Mouse (Mus musculus) Patski (cell line): ENCODE measurements around the gene Pdss1. TPM values are rescaled to one million over a fixed set of nuclear protein-coding genes. Genes with fewer than 3 reads are reported as not detected.
"Not testable (repeated sequence)": the region's sequence is repeated elsewhere in the genome, so short reads cannot be mapped to it uniquely, and the experiment has no call there.

Source experiments
- ATAC-seq: fragments of 100-300 bp; one replicate; pipeline ENCODE4 v1.8.0; 2021
- CTCF ChIA-PET: fragments of 350-600 bp; sonication (Branson Sonifier 250); formaldehyde crosslinking; loops from one replicate; lab custom pipeline; 2022; ENCODE audit warnings: inconsistent platforms; lab: Charles Lee
- POLR2A ChIA-PET: fragments of 350-600 bp; sonication (Branson Sonifier 250); formaldehyde crosslinking; loops from one replicate; lab custom pipeline; 2022; ENCODE audit warnings: antibody characterized with exemption, inconsistent platforms; lab: Charles Lee
- DNase-seq: peaks from one replicate; pipeline ENCODE4 v3.0.0-alpha.2; 2011; ENCODE audit warnings: low read depth, low spot score
- H3K27me3 ChIP-seq: fragments of 371-371 bp; one replicate; pipeline ENCODE4 v1.5.1; 2021
- CTCF ChIP-seq: fragments of 100-300 bp; IDR thresholded peaks from one replicate; pipeline ENCODE4 v1.5.1; 2021
- in situ Hi-C: fragments of 300-500 bp; cut with MboI; formaldehyde crosslinking; loops from 3 replicates; pipeline ENCODE4 v1.11.1; 2018; ENCODE audit warnings: low pct_unique_long_range_greater_than_20kb, mixed read lengths
- polyA plus RNA-seq: library from polyadenylated mRNA; unstranded; gene quantifications from one replicate; pipeline ENCODE4 v1.2.3, GENCODE M21; 2021

Gene Pdss1
- 14.9 TPM for polyA plus RNA-seq

- ChIA-PET CTCF (interaction anchor here (1.4 kb wide), 2 partner anchors 31 to 101 kb away, joined by 3 read pairs; no protein-coding TSS in a partner anchor), POLR2A (no interaction called here)
- no peak for TF ChIP-seq CTCF
- in situ Hi-C loops: no loop called here
- peak; percentile 99 for ATAC-seq
- no peaks in the 10 kb centered on the region for H3K27me3 ChIP-seq
- DNase-seq: peak; percentile 71
Measured at GRCm38 (mm10) chr2:22895282-22896273, at the start of gene Pdss1. Gene Pdss1, plus strand, starts transcription at chr2:22895522.

GRCm38 (mm10) chr2:22851900-22852299, 43.4 kb upstream of the Pdss1 start:
- POLR2A ChIA-PET: no interaction called here
- ATAC-seq (no peak), DNase-seq (no peak)
- CTCF ChIA-PET: no interaction called here
- in situ Hi-C loops: no loop called here
- no peak for TF ChIP-seq CTCF
- peaks cover 22% of the 10 kb centered on the region for H3K27me3 ChIP-seq

- ChIA-PET POLR2A (no interaction called here), CTCF (no interaction called here)
- in situ Hi-C loops: no loop called here
- DNase-seq (no peak), ATAC-seq (no peak)
- TF ChIP-seq CTCF: no peak
- H3K27me3 ChIP-seq: peaks cover 35% of the 10 kb centered on the region
Measured at GRCm38 (mm10) chr2:22857501-22857900, 37.8 kb upstream of the Pdss1 start.

- ChIA-PET CTCF (no interaction called here), POLR2A (no interaction called here)
- DNase-seq (no peak), ATAC-seq (no peak)
- TF ChIP-seq CTCF: no peak
- H3K27me3 ChIP-seq: peaks cover 28% of the 10 kb centered on the region
- in situ Hi-C loops: loop anchor here (10.0 kb wide), 1 partner anchor 897 kb away; no protein-coding TSS in a partner anchor
Measured at GRCm38 (mm10) chr2:22862194-22862593, 33.1 kb upstream of the Pdss1 start.

GRCm38 (mm10) chr2:22864394-22865037, 30.8 kb upstream of the Pdss1 start:
- CTCF ChIA-PET: interaction anchor here (0.8 to 1.4 kb wide), 7 partner anchors 8 to 106 kb away, joined by 3 to 7 read pairs (median 4); partner anchors contain the start of gene Pdss1
- peak; percentile 95 for ATAC-seq
- DNase-seq, POLR2A ChIA-PET: not testable (repeated sequence)
- peaks cover 25% of the 10 kb centered on the region for H3K27me3 ChIP-seq
- in situ Hi-C loops: loop anchor here (5.0 to 10.0 kb wide), 2 partner anchors 102 to 900 kb away; no protein-coding TSS in a partner anchor
- peak; percentile 90 for TF ChIP-seq CTCF

- CTCF ChIA-PET: interaction anchor here (1.2 to 1.4 kb wide), 2 partner anchors 10 to 11 kb away, joined by 4 to 6 read pairs; no protein-coding TSS in a partner anchor
- no peak for TF ChIP-seq CTCF
- ATAC-seq (no peak), DNase-seq (no peak)
- peaks cover 16% of the 10 kb centered on the region for H3K27me3 ChIP-seq
- in situ Hi-C loops: loop anchor here (5.0 to 10.0 kb wide), 2 partner anchors 104 to 901 kb away; no protein-coding TSS in a partner anchor
- POLR2A ChIA-PET: no interaction called here
Measured at GRCm38 (mm10) chr2:22865818-22866217, 29.5 kb upstream of the Pdss1 start.

GRCm38 (mm10) chr2:22866894-22867424, 28.4 kb upstream of the Pdss1 start:
- in situ Hi-C loops: loop anchor here (5.0 to 10.0 kb wide), 2 partner anchors 105 to 902 kb away; no protein-coding TSS in a partner anchor
- peaks cover 15% of the 10 kb centered on the region for H3K27me3 ChIP-seq
- ATAC-seq (no peak), DNase-seq (no peak)
- ChIA-PET POLR2A (no interaction called here), CTCF (no interaction called here)
- no peak for TF ChIP-seq CTCF

- TF ChIP-seq CTCF: no peak
- POLR2A ChIA-PET: no interaction called here
- peaks cover 39% of the 10 kb centered on the region for H3K27me3 ChIP-seq
- DNase-seq (no peak), ATAC-seq (no peak)
- in situ Hi-C loops: no loop called here
- CTCF ChIA-PET: no interaction called here
Measured at GRCm38 (mm10) chr2:22873159-22873558, 22.2 kb upstream of the Pdss1 start.

GRCm38 (mm10) chr2:22874628-22875027, 20.7 kb upstream of the Pdss1 start:
- TF ChIP-seq CTCF: no peak
- H3K27me3 ChIP-seq: peaks cover 44% of the 10 kb centered on the region
- ChIA-PET POLR2A (no interaction called here), CTCF (no interaction called here)
- no peak for DNase-seq
- no peak for ATAC-seq
- in situ Hi-C loops: no loop called here

GRCm38 (mm10) chr2:22876614-22877013, 18.7 kb upstream of the Pdss1 start:
- ChIA-PET POLR2A (no interaction called here), CTCF (interaction anchor here (1.3 kb wide), 1 partner anchor 12 kb away, joined by 6 read pairs; no protein-coding TSS in a partner anchor)
- no peak for ATAC-seq
- TF ChIP-seq CTCF: no peak
- in situ Hi-C loops: no loop called here
- DNase-seq: no peak
- H3K27me3 ChIP-seq: peaks cover 43% of the 10 kb centered on the region
